Comparison of ENCODE assay signal across 8 mouse cellular contexts in the genomic region with DNA sequence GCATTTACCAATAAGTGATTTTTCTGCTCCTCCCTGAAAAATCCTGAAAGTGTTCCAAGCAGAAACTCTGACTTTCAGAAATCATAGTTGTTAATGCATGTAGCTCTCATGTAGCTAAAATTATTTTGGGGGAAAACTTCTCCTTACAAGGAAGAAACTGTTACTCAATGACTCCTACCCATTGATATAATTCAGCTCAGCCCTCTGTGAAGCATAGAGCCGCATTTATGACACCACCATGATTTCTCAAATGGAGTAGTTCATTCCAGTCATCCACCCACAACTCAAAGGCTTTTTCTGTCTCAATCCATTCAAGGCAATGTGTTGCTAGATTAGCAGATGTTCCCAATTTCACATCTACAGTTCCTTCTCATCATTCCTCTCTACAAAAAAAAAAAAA.
"Had no signal": no experiment of that assay in that cellular context is flagged by ENCODE, and none has a peak within 500 bp of the region (broad histone marks: within the 10 kb centered on the region; RNA-seq: fewer than 3 reads in every experiment).

No protein-coding gene starts in this region.

- DNase-seq: liver, postnatal 0 days; lung, adult 2 months; lung, postnatal 14 days; lung, postnatal 36 days; right cerebral cortex, postnatal 14 days; thymus, adult 2 months; thymus, postnatal 25 days; thymus, postnatal 4 days had no signal
